Mouse (Mus musculus) midbrain, embryonic 14.5 days (tissue): ENCODE data around the gene Cpm. TPM values are rescaled to one million over a fixed set of nuclear protein-coding genes. Genes with fewer than 3 reads are reported as not detected.
"Not testable (repeated sequence)": the region's sequence is repeated elsewhere in the genome, so short reads cannot be mapped to it uniquely, and the experiment has no call there.

Experiments used
- ATAC-seq: fragments of 200-750 bp; cut with Nextera tagmentation; 2 replicates; pipeline ENCODE4 v1.8.0; 2017; ENCODE audit warnings: moderate number of reproducible peaks, moderate library complexity; ENCODE audit not compliant: low FRiP score, low TSS enrichment
- DNase-seq: peaks from one replicate; pipeline ENCODE4 v3.0.0-alpha.2; 2015
- H3K27ac ChIP-seq: fragments of 300-500 bp; sonication (generic); replicated peaks from 2 replicates; pipeline ENCODE4 v1.5.1; 2014; ENCODE audit warnings: mild to moderate bottlenecking, low read depth, low read length, moderate library complexity
- H3K27me3 ChIP-seq: fragments of 300-500 bp; sonication (generic); 2 replicates; pipeline ENCODE4 v1.6.1; 2014; ENCODE audit warnings: low read length, control low read depth, mixed read lengths; ENCODE audit not compliant: control insufficient read depth, insufficient read depth
- H3K36me3 ChIP-seq: fragments of 300-500 bp; sonication (generic); 2 replicates; pipeline ENCODE4 v1.6.1; 2014; ENCODE audit warnings: low read length, control low read depth; ENCODE audit not compliant: control insufficient read depth, insufficient read depth
- H3K4me1 ChIP-seq: fragments of 300-500 bp; sonication (generic); 2 replicates; pipeline ENCODE4 v1.6.1; 2014; ENCODE audit warnings: mild to moderate bottlenecking, antibody characterized with exemption, low read length, control low read depth; ENCODE audit not compliant: control insufficient read depth, insufficient read depth
- H3K4me2 ChIP-seq: fragments of 300-500 bp; sonication (generic); 2 replicates; pipeline ENCODE4 v1.6.1; 2014; ENCODE audit warnings: mild to moderate bottlenecking, low read length, moderate library complexity
- H3K4me3 ChIP-seq: fragments of 300-500 bp; sonication (generic); replicated peaks from 2 replicates; pipeline ENCODE4 v1.5.1; 2014; ENCODE audit warnings: low read depth, low read length
- H3K9ac ChIP-seq: fragments of 300-500 bp; sonication (generic); replicated peaks from 2 replicates; pipeline ENCODE4 v1.6.1; 2014; ENCODE audit warnings: mild to moderate bottlenecking, low read length, moderate library complexity
- H3K9me3 ChIP-seq: fragments of 300-500 bp; sonication (generic); 2 replicates; pipeline ENCODE4 v1.6.1; 2016; ENCODE audit warnings: low read length, control low read depth, mixed read lengths; ENCODE audit not compliant: control insufficient read depth
- WGBS: fragments of 180-500 bp; shearing (Covaris S2); extraction: QIAGEN DNeasy Blood & Tissue Kit; methylation state at CpG from one replicate; pipeline ENCODE4 v1.1.7; 2014; 5-methylcytosine and 5-hydroxymethylcytosine counted together
- polyA plus RNA-seq: library from polyadenylated mRNA; unstranded; fragments of >200 nt; fragmentation: Nextera tagmentation; extraction: Ambion mirVana; gene quantifications from 2 replicates; pipeline ENCODE4 v1.2.1, GENCODE M21; 2014

Gene Cpm
- polyA plus RNA-seq, 1 experiment from 2014 or later, result 5.4 TPM

DNA sequence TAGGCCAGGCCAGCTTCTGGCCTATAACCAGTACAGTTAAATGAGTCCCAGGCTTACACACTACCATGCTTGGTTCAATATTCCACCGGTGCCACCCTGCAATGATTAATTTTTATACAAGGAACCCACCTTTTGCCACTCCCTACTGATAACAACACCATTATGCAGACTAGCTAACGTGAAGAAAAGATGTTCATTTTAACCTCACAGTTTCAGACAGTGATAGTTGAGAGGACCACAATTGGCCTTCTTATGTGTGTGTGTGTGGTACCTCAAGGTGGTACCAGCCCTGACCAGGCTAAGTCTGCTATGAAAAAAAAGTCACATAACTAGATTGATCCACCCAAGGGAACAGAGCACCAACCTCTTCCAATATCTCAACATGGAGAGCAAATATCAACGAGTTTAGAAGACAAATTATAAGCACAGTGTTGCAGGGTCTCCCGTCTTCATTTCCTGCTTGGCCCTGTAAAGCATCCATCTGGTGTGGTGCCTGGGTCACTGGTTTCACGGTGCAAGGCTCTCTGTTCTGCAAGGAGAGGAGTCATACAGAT lies 32.5 kb upstream of the Cpm start:
- no peak for DNase-seq
- Histone ChIP-seq H3K36me3 (no peaks in the 10 kb centered on the region), H3K27me3 (no peaks in the 10 kb centered on the region), H3K4me2 (no peak overlapping the region), H3K4me3 (no peak overlapping the region), H3K9me3 (no peaks in the 10 kb centered on the region), H3K4me1 (no peaks in the 10 kb centered on the region), H3K9ac (no peak overlapping the region), H3K27ac (no peak overlapping the region)
- no peak for ATAC-seq
- 84% methylated on average over 5 of the region's 5 CpGs for whole genome bisulfite sequencing

DNA sequence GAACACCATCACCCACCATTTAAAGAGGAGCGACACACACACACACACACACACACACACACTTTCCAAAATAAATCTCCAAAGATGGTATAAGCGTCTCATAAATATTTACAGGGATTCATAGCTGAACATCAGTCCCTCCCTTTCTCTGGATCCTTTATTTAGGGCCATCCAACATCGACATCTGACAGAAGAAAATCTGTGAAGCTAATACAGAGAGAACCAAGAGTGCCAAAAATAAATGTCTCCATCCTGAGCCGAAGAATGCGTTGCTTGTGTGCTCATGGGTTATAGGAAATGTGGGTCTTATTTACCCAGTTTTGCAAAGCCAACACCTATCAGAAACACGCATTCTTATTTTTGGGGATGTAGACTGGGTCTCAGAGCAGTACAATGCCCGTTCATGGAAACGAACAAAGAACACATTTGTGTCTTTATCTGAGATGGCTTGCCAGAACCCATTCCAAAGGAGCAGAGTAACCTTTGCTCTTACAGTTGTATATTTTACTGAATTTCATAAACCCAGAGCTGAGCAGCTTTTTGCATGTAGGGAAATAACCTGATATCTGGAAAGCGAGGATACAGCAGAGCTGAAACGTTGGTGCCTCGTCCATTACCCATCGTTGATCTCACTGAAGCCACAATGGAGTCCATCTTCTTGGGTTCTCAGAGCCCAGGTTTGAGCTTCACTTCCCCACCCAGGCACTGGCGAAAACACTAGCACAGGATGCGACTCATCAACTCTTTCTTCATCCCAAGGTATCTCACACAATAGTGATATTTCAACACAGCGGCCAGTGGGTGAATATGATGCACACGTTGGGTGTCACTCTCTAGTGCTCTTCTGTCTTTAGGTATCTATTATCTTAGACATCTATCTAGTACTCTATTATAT lies 31.7 kb upstream of the Cpm start:
- H3K4me2 ChIP-seq, H3K27ac ChIP-seq, DNase-seq, H3K4me3 ChIP-seq, ATAC-seq, H3K36me3 ChIP-seq, H3K9ac ChIP-seq, H3K4me1 ChIP-seq, H3K27me3 ChIP-seq, H3K9me3 ChIP-seq: not testable (repeated sequence)
- WGBS, result 93% methylated on average over 16 of the region's 16 CpGs

DNA sequence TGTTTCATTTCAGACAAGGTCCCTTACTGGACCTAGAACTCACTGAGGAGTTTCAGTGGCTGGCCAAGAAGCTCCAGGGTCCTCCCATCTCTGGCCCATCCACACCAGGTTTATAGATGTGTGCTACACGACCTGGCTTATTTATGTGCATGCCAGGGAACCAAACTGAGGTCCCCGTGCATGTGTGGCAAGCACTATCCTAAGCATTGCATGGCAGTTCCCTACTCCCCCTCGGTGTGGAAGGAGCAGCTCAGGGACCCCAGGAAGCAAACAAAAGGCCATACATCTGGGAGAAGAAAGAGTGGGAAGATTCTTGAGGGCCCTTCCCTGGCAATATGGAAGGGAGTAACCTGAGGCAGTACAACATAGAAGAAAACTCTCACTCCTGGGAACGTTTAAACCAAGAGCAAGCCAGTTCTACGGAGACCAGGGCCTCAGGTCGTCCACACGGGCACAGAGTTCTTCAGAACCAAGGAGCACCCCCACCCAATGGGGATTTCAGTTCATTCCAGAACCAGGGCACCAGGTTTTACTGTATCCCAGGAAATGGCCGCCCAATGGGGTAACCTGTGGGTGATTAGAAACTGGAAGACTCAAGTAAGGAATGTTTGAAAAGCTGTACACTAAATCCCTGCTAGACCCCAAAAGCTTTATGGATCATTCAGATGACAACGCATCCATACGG lies 30.9 kb upstream of the Cpm start:
- H3K9ac ChIP-seq, result no peak overlapping the region
- no peaks in the 10 kb centered on the region for H3K36me3 ChIP-seq
- ATAC-seq (no peak), DNase-seq (no peak)
- no peak overlapping the region for H3K4me3 ChIP-seq
- no peaks in the 10 kb centered on the region for H3K27me3 ChIP-seq
- no peak overlapping the region for H3K27ac ChIP-seq
- no peak overlapping the region for H3K4me2 ChIP-seq
- no peaks in the 10 kb centered on the region for H3K4me1 ChIP-seq
- H3K9me3 ChIP-seq, result no peaks in the 10 kb centered on the region
- 86% methylated on average over 10 of the region's 10 CpGs for WGBS

DNA sequence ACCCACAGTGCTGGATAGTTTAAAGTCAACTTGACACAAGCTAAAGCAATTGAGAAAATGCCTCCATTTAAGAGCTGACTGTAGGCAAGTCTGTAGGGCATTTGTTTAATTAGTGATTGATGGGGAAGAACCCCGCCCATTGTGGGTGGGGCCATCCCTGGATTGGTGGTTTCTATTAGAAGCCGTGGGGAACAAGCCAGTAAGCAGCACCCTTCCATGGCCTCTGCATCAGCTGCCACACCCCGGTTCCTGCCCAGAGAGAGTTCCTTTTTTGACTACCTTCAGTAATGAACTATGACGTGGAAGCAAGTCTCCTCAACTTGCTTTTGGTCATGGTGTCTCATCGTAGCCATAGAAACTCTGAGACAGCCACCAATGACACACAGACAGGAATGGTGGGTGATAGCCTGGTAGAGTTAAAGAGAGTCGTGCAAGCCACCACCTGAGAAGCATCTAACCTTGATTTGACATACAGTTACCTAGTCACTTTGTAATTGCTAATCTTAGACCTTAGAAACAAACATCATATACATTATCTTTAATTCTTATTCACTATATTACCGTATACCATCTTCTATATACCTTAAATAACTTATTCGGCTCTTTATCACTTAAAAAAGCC lies 30.2 kb upstream of the Cpm start:
- H3K4me2 ChIP-seq, H3K9ac ChIP-seq, H3K4me1 ChIP-seq, H3K27me3 ChIP-seq, ATAC-seq, H3K36me3 ChIP-seq, H3K4me3 ChIP-seq, H3K9me3 ChIP-seq, H3K27ac ChIP-seq, DNase-seq: not testable (repeated sequence)
- WGBS, result 90% methylated on average over 8 of the region's 8 CpGs

DNA sequence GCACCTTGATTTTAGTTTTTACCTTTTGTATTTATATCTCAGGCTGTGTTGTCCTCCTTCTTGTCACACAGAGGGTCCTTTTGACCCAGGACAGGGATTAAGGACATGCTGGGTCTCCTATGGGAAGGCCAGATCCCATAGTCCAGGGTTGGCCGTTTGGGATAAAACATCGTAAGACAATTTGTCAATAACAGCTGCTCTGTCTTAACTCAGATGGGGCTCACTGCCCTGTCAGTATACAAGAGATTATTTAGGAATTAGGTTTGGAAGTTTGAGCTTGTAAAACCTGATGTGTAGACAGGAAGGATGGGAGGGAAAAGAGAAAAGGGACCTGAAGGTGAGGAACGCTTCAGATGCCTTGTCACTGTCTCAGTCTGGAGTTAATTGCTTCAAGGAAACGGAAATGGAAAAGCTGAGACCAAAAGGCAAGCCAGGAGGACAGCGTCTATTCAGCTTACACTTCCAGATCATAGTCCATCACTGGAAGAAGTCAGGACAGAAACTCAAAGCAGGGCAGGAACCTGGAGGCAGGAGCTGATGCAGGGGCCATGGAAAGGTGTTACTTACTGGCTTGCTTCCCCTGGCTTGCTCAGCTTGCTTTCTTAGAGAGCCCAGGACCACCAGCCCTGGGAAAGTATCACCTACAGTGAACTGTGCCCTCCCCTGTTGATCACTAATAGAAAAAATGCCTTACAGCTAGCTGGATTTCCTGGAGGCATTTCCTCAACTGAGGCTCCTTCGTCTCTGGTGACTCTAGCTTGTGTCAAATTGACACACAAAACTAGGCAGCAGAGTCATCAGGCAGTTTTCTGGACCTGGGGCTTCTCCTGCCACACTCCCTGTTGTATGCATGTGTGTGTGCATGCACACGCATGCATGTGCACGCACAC lies 27.9 kb upstream of the Cpm start:
- no peak overlapping the region for H3K9ac ChIP-seq
- H3K4me1 ChIP-seq, result no peaks in the 10 kb centered on the region
- H3K36me3 ChIP-seq, result no peaks in the 10 kb centered on the region
- H3K9me3 ChIP-seq, result no peaks in the 10 kb centered on the region
- 85% methylated on average over 8 of the region's 8 CpGs for WGBS
- H3K4me2 ChIP-seq, result no peak overlapping the region
- no peak overlapping the region for H3K4me3 ChIP-seq
- H3K27ac ChIP-seq, result no peak overlapping the region
- DNase-seq (no peak), ATAC-seq (no peak)
- no peaks in the 10 kb centered on the region for H3K27me3 ChIP-seq

DNA sequence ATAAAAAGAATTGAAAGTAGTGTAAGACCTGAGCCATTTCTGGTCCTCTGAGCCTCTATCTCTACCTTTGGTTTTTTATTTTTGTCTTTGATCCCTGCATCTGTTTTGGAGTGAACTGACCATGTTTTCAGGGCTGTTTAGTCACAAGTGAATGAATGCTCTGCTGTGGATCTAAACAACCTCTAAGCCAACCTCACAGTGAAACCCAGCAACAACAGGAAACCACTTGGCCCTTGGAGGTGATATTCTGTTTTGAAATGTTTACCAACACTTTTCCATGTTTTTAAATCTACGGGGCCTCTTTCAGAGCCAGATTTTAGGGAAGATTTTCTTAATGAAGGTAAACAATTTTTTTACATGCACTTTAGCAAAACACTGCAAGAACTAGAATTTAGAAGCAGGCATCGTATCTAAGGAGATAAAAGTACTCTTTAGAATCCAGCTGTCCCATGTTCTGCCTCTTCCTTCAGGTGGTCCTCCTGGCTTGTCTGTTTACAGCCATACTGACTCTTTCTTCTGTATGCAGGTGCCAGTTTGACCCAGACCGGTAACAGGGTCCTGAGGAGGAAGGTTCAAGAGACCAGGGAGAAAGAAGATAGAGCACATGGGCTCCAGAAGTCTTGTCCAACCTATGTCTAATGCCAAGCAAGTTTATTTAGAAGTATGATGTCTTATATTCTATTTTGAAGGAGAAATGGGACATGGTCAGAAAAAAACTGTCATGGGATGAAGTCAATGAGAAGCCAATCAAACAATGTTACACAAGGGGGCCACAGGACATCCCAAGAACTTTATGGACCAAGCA lies 26.8 kb upstream of the Cpm start:
- ATAC-seq, result no peak
- DNase-seq, result no peak
- H3K27ac ChIP-seq, result no peak overlapping the region
- no peaks in the 10 kb centered on the region for H3K36me3 ChIP-seq
- no peak overlapping the region for H3K9ac ChIP-seq
- H3K9me3 ChIP-seq, result no peaks in the 10 kb centered on the region
- no peaks in the 10 kb centered on the region for H3K4me1 ChIP-seq
- 89% methylated on average over 3 of the region's 3 CpGs for WGBS
- H3K4me2 ChIP-seq, result no peak overlapping the region
- no peak overlapping the region for H3K4me3 ChIP-seq
- H3K27me3 ChIP-seq, result no peaks in the 10 kb centered on the region

DNA sequence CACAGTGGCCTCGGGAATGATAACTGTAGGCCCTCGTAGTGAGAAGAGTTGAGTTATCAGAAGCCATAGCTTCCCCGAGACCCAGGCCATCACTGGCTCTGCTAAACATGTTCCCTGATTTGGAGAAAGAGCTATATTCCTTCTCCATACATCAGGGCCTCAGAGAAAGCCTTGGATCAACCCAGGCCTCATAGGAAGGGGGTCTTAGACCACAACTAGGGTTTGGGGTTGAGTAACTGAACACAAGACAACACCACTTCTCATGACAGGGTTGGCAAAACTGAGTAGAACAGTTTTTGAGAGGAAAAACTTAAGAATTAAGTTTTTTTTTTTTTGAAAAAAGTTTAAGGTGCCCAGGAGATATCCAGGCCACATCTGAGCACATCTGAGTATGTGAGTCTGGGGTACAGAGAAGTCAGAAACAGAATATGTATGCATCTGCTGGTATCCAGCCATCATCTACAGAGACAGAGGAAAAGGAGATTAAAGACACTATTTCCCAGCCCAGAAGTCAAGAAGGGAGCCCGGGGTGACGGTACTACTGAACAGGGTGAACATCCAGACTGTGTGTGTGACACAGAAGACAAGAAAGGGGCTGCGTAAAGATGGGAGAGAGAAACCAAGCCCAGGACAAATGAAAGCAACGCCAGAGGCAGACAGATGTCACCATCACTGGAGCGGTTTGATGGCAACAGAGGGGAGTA lies 26.0 kb upstream of the Cpm start:
- H3K27ac ChIP-seq, result no peak overlapping the region
- no peaks in the 10 kb centered on the region for H3K4me1 ChIP-seq
- no peak overlapping the region for H3K4me3 ChIP-seq
- no peaks in the 10 kb centered on the region for H3K36me3 ChIP-seq
- 87% methylated on average over 8 of the region's 8 CpGs for WGBS
- no peaks in the 10 kb centered on the region for H3K27me3 ChIP-seq
- DNase-seq, result no peak
- no peak overlapping the region for H3K9ac ChIP-seq
- no peak overlapping the region for H3K4me2 ChIP-seq
- ATAC-seq, result no peak
- no peaks in the 10 kb centered on the region for H3K9me3 ChIP-seq
